ENCODE assay signal across 17 mouse cellular contexts in genomic region chr6:99199277-99199676, GRCm38 (mm10).
DNase-seq lines count a peak whose midpoint lies in the region; ATAC-seq and TF ChIP-seq lines count a peak whose summit lies in the region.
"Had no signal": no experiment of that assay in that cellular context is flagged by ENCODE, and none has a peak within 500 bp of the region (broad histone marks: within the 10 kb centered on the region; RNA-seq: fewer than 3 reads in every experiment).

No protein-coding gene starts in this region.

- H3K9ac ChIP-seq in heart, postnatal 0 days (replicated peaks; ENCODE audit: low read depth, low read length): no peak overlapping the region
- no peak overlapping the region for H3K9ac ChIP-seq in forebrain, postnatal 0 days
- H3K9ac ChIP-seq: embryonic facial prominence, embryonic 13.5 days; lung, embryonic 15.5 days; neural tube, embryonic 13.5 days had no signal

- peak; percentile 46 for DNase-seq in heart, adult 11 months
- no peak for DNase-seq in heart, postnatal 4 days
- peak; percentile 16 for DNase-seq in heart, postnatal 0 days (ENCODE audit: low spot score)
- no peak for DNase-seq in heart, adult 18-20 months
- DNase-seq in NIH3T3 (ENCODE audit: low read depth): peak; percentile 55
- DNase-seq in urinary bladder, postnatal 10 days (ENCODE audit: low spot score): no peak
- no peak for DNase-seq in forebrain, postnatal 0 days
- DNase-seq: adrenal gland, postnatal 14 days; cerebellum, adult 18-20 months; gastrocnemius, adult 2 months; kidney, postnatal 4 days; thymus, adult 18-20 months had no signal

- H3K27ac ChIP-seq in heart, postnatal 0 days (ENCODE audit: low read depth): peak overlapping the region; percentile 85
- no peak overlapping the region for H3K27ac ChIP-seq in forebrain, postnatal 0 days (ENCODE audit: low read depth, low read length)
- H3K27ac ChIP-seq: embryonic facial prominence, embryonic 13.5 days; lung, embryonic 15.5 days; neural tube, embryonic 13.5 days had no signal

- WGBS in heart, postnatal 0 days: 49% methylated on average over 4 of the region's 4 CpGs
- WGBS in forebrain, postnatal 0 days: 91% methylated on average over 4 of the region's 4 CpGs

- no peaks in the 10 kb centered on the region for H3K9me3 ChIP-seq in heart, postnatal 0 days (replicated peaks; ENCODE audit: control insufficient read depth, low read length)
- no peaks in the 10 kb centered on the region for H3K9me3 ChIP-seq in forebrain, postnatal 0 days (ENCODE audit: low read length)
- H3K9me3 ChIP-seq: embryonic facial prominence, embryonic 13.5 days; lung, embryonic 15.5 days; megakaryocyte, embryonic 14.5 days; neural tube, embryonic 13.5 days had no signal

- no peak overlapping the region for H3K4me3 ChIP-seq in heart, postnatal 0 days (ENCODE audit: low read depth, low read length)
- no peak overlapping the region for H3K4me3 ChIP-seq in forebrain, postnatal 0 days (ENCODE audit: low read depth, low read length)
- H3K4me3 ChIP-seq: embryonic facial prominence, embryonic 13.5 days; gastrocnemius, adult 2 months; lung, embryonic 15.5 days; megakaryocyte, embryonic 14.5 days; neural tube, embryonic 13.5 days had no signal

- no peaks in the 10 kb centered on the region for H3K36me3 ChIP-seq in heart, postnatal 0 days (replicated peaks; ENCODE audit: control insufficient read depth, insufficient read depth, low read length)
- H3K36me3 ChIP-seq in forebrain, postnatal 0 days (ENCODE audit: insufficient read depth): no peaks in the 10 kb centered on the region
- H3K36me3 ChIP-seq: embryonic facial prominence, embryonic 13.5 days; lung, embryonic 15.5 days; neural tube, embryonic 13.5 days had no signal

- no peak for ATAC-seq in heart, postnatal 0 days (ENCODE audit: insufficient read depth, low read depth)
- peak; percentile 80 for ATAC-seq in monocyte, adult 5-6 weeks (replicated peaks; ENCODE audit: insufficient number of reproducible peaks, low FRiP score, low TSS enrichment, poor library complexity, severe bottlenecking)
- no peak for ATAC-seq in forebrain, postnatal 0 days

- no peak for TF ChIP-seq CTCF in heart, postnatal 0 days (IDR thresholded peaks at IDR 0.05; ENCODE audit: low read depth)
- TF ChIP-seq CTCF in forebrain, postnatal 0 days (IDR thresholded peaks at IDR 0.05; ENCODE audit: low read depth): no peak

- peaks cover 45% of the 10 kb centered on the region for H3K4me1 ChIP-seq in heart, postnatal 0 days (ENCODE audit: control insufficient read depth, insufficient read depth)
- H3K4me1 ChIP-seq in forebrain, postnatal 0 days (ENCODE audit: insufficient read depth): peaks cover 14% of the 10 kb centered on the region

- TF ChIP-seq EP300 in heart, postnatal 0 days (IDR thresholded peaks at IDR 0.05; ENCODE audit: low read depth): no peak

- H3K27me3 ChIP-seq in heart, postnatal 0 days (ENCODE audit: control insufficient read depth, insufficient read depth, low read length): no peaks in the 10 kb centered on the region
- H3K27me3 ChIP-seq in forebrain, postnatal 0 days (ENCODE audit: insufficient read depth, low read length): no peaks in the 10 kb centered on the region; the same call in 1 of the 2 replicates
- H3K27me3 ChIP-seq: lung, embryonic 15.5 days; megakaryocyte, embryonic 14.5 days; neural tube, embryonic 13.5 days had no signal

- H3K4me2 ChIP-seq in heart, postnatal 0 days (ENCODE audit: low read depth, low read length): no peak overlapping the region
- no peak overlapping the region for H3K4me2 ChIP-seq in forebrain, postnatal 0 days (ENCODE audit: low read depth)
- H3K4me2 ChIP-seq: embryonic facial prominence, embryonic 13.5 days; lung, embryonic 15.5 days; neural tube, embryonic 13.5 days had no signal

Comparison
In these comparisons a context has a peak if more than half of its experiments do, and no peak if none do; other contexts are left out.
1. DNase-seq: peak in heart, adult 11 months (single experiment), heart, postnatal 0 days (single experiment) and NIH3T3 (single experiment); none in heart, postnatal 4 days (single experiment), heart, adult 18-20 months (0 of 2), urinary bladder, postnatal 10 days (single experiment) and forebrain, postnatal 0 days (single experiment).